Mouse (Mus musculus): ENCODE results near the gene Mbnl2. TPM values are rescaled to one million over a fixed set of nuclear protein-coding genes. Genes with fewer than 3 reads are reported as not detected.

The Mbnl2 gene
- total and polyA plus RNA-seq, 2 experiments from 2014 or later = 23.9 to 58.6 TPM

DNA sequence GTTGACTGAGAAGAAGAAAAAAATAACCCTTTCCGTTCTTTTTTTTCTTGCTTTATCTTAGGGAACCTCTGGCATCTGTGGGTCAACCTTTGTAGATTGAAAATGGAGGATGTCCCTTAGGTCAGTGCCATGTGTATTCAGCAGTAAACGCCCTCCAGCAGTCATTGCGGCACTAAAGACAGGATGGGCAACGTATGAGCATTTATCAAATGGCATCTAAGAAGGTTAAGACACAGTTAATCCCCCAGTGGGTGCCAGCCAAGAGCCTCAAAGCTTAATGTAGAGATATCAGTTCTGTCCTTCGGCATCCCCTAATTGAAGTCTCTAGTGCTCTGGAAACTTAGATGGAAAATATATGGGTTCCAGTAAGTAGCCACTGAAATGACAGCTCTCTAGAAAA lies 723 bp upstream of the Mbnl2 start:
- H3K4me3 ChIP-seq (ENCODE audit: low read depth, low read length) = peak overlapping the region; percentile 71
- peak overlapping the region; percentile 79 for H3K27ac ChIP-seq (ENCODE audit: low read depth, low read length)
- H3K4me1 ChIP-seq (ENCODE audit: insufficient read depth) = peaks cover 18% of the 10 kb centered on the region
- peak overlapping the region; percentile 50 for H3K9ac ChIP-seq
- no peaks in the 10 kb centered on the region for H3K36me3 ChIP-seq (ENCODE audit: insufficient read depth)
- H3K9me3 ChIP-seq (ENCODE audit: low read length) = no peaks in the 10 kb centered on the region
- H3K27me3 ChIP-seq (ENCODE audit: insufficient read depth, low read length) = no peaks in the 10 kb centered on the region
- 31% methylated on average over 5 of the region's 5 CpGs for WGBS
- peak overlapping the region; percentile 71 for H3K4me2 ChIP-seq (ENCODE audit: low read depth)
- ATAC-seq (no peak), DNase-seq (no peak)
- no peak for TF ChIP-seq CTCF (IDR thresholded peaks at IDR 0.05; ENCODE audit: low read depth)

DNA sequence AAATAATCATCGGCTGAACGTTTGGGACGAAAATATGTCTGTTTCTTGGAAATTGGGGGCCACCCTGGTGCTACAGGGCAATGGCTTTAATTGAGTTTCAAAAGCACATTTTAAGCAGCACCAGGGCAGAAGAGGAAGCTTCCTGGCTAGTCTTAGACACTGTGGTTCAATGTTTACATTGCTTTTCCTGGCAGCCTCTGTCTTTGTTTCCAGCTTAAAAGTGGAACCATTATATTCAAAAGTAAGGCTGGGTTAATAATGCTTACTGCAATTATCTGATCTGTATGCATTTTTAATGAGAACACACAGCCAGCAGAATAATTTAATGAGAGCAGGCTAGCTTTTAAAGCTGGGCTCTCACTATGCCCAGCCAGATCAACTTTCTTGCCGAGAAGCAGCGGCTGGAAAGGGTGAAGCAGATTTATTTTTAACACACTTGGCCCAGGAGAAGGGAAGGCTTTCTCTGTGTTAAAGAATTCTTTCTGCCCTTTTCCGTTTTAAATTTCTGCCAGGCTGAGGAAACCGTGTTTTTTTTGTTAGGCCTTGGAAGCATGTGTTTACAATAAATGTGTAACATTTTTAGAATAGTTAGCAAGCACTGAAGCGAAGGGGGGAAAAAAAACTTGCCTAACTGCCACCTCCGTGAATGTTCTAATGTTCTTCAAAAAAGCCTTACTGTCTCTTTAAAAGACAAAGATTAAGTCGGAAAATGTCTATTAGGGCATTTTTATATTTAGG lies 1.0 kb downstream of the Mbnl2 start:
- H3K27ac ChIP-seq (ENCODE audit: low read depth, low read length) = peak overlapping the region; percentile 64
- H3K4me3 ChIP-seq (ENCODE audit: low read depth, low read length) = peak overlapping the region; percentile 71
- H3K9ac ChIP-seq = peak overlapping the region; percentile 50
- no peaks in the 10 kb centered on the region for H3K36me3 ChIP-seq (ENCODE audit: insufficient read depth)
- ATAC-seq (no peak), DNase-seq (peak; percentile 49)
- no peaks in the 10 kb centered on the region for H3K9me3 ChIP-seq (ENCODE audit: low read length)
- H3K27me3 ChIP-seq (ENCODE audit: insufficient read depth, low read length) = no peaks in the 10 kb centered on the region
- peaks cover 18% of the 10 kb centered on the region for H3K4me1 ChIP-seq (ENCODE audit: insufficient read depth)
- TF ChIP-seq CTCF (IDR thresholded peaks at IDR 0.05; ENCODE audit: low read depth) = no peak
- peak overlapping the region; percentile 71 for H3K4me2 ChIP-seq (ENCODE audit: low read depth)
- 1% methylated on average over 10 of the region's 10 CpGs for WGBS

DNA sequence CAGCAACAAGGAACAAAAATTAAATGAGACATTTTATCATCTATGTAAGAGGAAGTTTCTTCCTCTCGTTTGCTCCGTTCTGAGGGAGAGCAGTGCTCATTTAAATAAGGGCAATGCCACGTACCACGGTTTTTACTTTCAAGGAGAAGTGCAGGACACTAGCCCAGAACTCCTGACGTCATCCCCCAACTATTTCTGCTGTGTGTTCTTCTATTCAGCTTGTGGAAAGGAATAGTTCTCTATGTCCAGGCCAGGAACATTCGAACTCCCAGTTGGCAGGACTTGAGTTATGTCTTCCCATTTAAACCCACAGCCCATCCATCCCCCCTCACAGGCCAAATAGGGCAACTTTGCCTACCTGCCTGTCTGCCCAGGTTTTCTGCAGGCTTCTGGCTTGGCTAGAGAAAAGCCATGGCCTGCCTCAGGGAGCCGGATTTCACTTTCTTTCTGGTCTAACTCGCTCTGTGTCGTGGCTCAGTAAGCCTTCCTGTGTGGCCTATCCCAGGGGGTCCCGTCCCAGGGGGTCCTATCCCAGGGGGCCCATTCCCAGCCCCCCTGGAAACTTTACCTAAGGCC lies 1.7 kb downstream of the Mbnl2 start:
- no peak for TF ChIP-seq CTCF (IDR thresholded peaks at IDR 0.05; ENCODE audit: low read depth)
- H3K27ac ChIP-seq (ENCODE audit: low read depth, low read length) = peak overlapping the region; percentile 64
- peak overlapping the region; percentile 71 for H3K4me3 ChIP-seq (ENCODE audit: low read depth, low read length)
- no peak for ATAC-seq
- H3K36me3 ChIP-seq (ENCODE audit: insufficient read depth) = no peaks in the 10 kb centered on the region
- DNase-seq = peak; percentile 25
- WGBS = 6% methylated on average over 10 of the region's 10 CpGs
- peak overlapping the region; percentile 71 for H3K4me2 ChIP-seq (ENCODE audit: low read depth)
- H3K9me3 ChIP-seq (ENCODE audit: low read length) = no peaks in the 10 kb centered on the region
- peaks cover 18% of the 10 kb centered on the region for H3K4me1 ChIP-seq (ENCODE audit: insufficient read depth)
- peak overlapping the region; percentile 50 for H3K9ac ChIP-seq
- H3K27me3 ChIP-seq (ENCODE audit: insufficient read depth, low read length) = no peaks in the 10 kb centered on the region

DNA sequence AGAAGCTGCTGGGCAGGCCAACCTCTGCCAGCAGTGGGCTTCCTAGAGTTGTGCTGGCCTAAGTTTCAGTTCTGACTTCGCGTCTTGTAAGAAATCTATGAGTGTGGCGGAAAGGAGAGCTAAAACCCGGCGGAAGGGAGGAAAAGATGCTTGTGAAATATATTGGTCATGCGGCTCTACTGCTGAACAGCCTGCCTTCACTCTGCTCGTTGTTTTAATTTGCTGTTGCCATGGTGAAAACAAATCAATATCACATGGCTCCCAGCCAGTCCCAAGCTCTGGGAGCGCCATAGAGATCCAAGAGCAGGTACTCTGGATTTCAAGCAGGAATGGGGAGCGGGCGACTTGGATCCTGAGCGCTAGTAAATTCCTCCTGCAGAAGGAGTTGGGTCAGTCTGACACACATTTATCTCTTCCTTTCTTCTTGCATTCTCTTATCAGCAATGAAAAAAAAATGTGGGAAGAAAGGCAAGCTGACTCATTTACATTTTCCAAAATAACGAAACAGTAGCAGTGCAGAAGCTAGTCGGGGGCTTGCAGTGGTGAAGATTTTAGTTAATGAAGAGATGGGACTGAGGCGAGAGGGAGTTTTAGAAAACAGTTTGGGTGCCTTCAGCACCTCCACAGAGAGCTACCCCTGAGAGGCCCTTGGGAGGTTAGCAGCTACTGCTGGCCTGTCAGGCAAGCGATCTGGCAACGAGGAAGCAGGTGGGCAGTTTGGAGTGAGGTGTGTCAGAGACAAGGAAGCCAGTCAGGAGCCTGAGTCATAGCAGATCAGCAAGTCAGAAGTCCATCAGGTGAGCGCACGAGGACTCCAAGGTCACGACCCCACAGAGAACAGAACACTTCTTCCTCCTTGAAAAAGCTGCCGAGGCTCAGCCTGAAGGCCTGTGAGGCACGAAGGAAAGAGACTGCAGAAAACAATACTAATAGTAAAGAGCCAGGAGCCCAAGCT lies 3.1 kb downstream of the Mbnl2 start:
- TF ChIP-seq CTCF (IDR thresholded peaks at IDR 0.05; ENCODE audit: low read depth) = no peak
- 0 out of 2 replicates have a peak overlapping the region, but pooled peaks have one; percentile 17 for H3K27ac ChIP-seq (ENCODE audit: low read depth, low read length)
- no peaks in the 10 kb centered on the region for H3K36me3 ChIP-seq (ENCODE audit: insufficient read depth)

DNA sequence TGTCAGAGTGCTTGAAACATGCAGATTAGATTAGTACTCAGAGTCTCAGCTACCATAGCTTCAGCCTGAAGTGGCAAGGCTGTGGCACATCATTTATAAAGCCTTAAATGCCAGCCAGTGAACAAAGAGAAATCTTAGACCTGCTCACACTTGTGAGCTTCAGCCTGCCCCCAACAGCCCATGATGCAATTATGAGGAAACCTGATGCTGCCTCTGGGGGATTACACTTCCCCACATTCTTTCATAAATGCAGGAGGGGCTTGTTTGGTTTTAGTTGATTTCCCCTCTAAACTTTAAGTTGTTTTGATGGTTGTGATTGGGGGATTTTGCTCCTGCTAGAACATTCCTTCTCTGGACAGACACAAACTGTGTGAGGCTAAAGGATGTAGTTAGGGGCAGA lies 4.7 kb downstream of the Mbnl2 start:
- Histone ChIP-seq H3K27ac (ENCODE audit: low read depth, low read length) (no peak overlapping the region), H3K4me1 (ENCODE audit: insufficient read depth) (peaks cover 13% of the 10 kb centered on the region), H3K36me3 (ENCODE audit: insufficient read depth) (no peaks in the 10 kb centered on the region), H3K9ac (no peak overlapping the region), H3K4me3 (ENCODE audit: low read depth, low read length) (no peak overlapping the region), H3K4me2 (ENCODE audit: low read depth) (no peak overlapping the region), H3K27me3 (ENCODE audit: insufficient read depth, low read length) (no peaks in the 10 kb centered on the region), H3K9me3 (ENCODE audit: low read length) (no peaks in the 10 kb centered on the region)
- no peak for TF ChIP-seq CTCF (IDR thresholded peaks at IDR 0.05; ENCODE audit: low read depth)
- ATAC-seq (no peak), DNase-seq (no peak)

More for the DNA sequence above, 3.1 kb downstream of the Mbnl2 start:
- H3K27me3 ChIP-seq (ENCODE audit: insufficient read depth, low read length) = no peaks in the 10 kb centered on the region
- DNase-seq = peak; percentile 83
- peak overlapping the region; percentile 71 for H3K4me2 ChIP-seq (ENCODE audit: low read depth)
- peak; percentile 8; the same call in 1 of the 2 replicates for ATAC-seq
- H3K4me3 ChIP-seq (ENCODE audit: low read depth, low read length) = peak overlapping the region; percentile 71
- peaks cover 18% of the 10 kb centered on the region for H3K4me1 ChIP-seq (ENCODE audit: insufficient read depth)
- peak overlapping the region; percentile 50 for H3K9ac ChIP-seq
- H3K9me3 ChIP-seq (ENCODE audit: low read length) = no peaks in the 10 kb centered on the region
- 29% methylated on average over 21 of the region's 21 CpGs for WGBS

DNA sequence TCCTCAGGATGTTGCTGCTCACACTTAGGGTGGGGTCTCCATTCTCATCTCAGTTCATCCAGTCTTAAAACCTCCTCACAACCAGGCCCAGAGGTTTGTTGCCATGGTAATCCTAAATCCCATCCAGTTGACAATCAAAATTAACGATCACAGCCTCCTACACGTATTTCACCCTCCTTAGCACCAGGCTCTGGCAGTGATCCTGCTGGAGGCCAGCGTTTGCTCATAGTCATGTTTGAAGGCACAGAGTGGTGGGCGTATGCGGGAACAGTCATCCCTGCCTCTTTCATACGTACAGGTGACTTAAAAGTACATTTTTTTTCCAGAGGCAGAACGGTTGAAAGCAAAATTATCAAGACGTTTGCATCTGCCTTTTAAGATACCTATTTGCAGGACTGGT lies 8.3 kb downstream of the Mbnl2 start:
- TF ChIP-seq CTCF (IDR thresholded peaks at IDR 0.05; ENCODE audit: low read depth) = no peak
- H3K9ac ChIP-seq = no peak overlapping the region
- H3K27me3 ChIP-seq (ENCODE audit: insufficient read depth, low read length) = no peaks in the 10 kb centered on the region
- no peak overlapping the region for H3K4me2 ChIP-seq (ENCODE audit: low read depth)
- no peak overlapping the region for H3K27ac ChIP-seq (ENCODE audit: low read depth, low read length)
- H3K36me3 ChIP-seq (ENCODE audit: insufficient read depth) = no peaks in the 10 kb centered on the region
- peaks cover 1% of the 10 kb centered on the region; the same call in 1 of the 2 replicates for H3K4me1 ChIP-seq (ENCODE audit: insufficient read depth)
- DNase-seq (no peak), ATAC-seq (no peak)
- H3K4me3 ChIP-seq (ENCODE audit: low read depth, low read length) = no peak overlapping the region
- H3K9me3 ChIP-seq (ENCODE audit: low read length) = no peaks in the 10 kb centered on the region
- 63% methylated on average over 8 of the region's 8 CpGs for WGBS
